Mouse (Mus musculus): ENCODE data around the gene Grsf1.

- TF ChIP-seq CTCF (IDR thresholded peaks at IDR 0.05; ENCODE audit: low read depth) = no peak
- TF ChIP-seq EP300 (optimal IDR thresholded peaks at IDR 0.05) = no peak
Measured at GRCm38 (mm10) chr5:88649250-88650173, 26.5 kb downstream of the Grsf1 start.

All from stomach, postnatal 0 days (tissue).